Mouse (Mus musculus): ENCODE results near the gene Acsl1. TPM values are rescaled to one million over a fixed set of nuclear protein-coding genes. Genes with fewer than 3 reads are reported as not detected.

Acsl1 gene
- polyA plus RNA-seq, 1 experiment from 2014 or later = 16.1 TPM

GRCm38 (mm10) chr8:46551029-46551428 is 80.2 kb downstream of the Acsl1 start:
- 53% methylated on average over 4 of the region's 4 CpGs for WGBS
- H3K9me3 ChIP-seq (ENCODE audit: control insufficient read depth, low read length) = no peaks in the 10 kb centered on the region
- no peaks in the 10 kb centered on the region for H3K27me3 ChIP-seq (ENCODE audit: control insufficient read depth, insufficient read depth, low read length)
- peak overlapping the region; percentile 53 for H3K4me2 ChIP-seq (replicated peaks; ENCODE audit: low read depth, low read length)
- H3K4me3 ChIP-seq (ENCODE audit: low read length) = peak overlapping the region; percentile 79
- peaks cover 7% of the 10 kb centered on the region; the same call in 1 of the 2 replicates for H3K36me3 ChIP-seq (ENCODE audit: control insufficient read depth, insufficient read depth, low read length)
- ATAC-seq (ENCODE audit: low FRiP score, low TSS enrichment) = no peak
- peaks cover 10% of the 10 kb centered on the region for H3K4me1 ChIP-seq (ENCODE audit: control insufficient read depth, insufficient read depth, low read length)
- no peak overlapping the region for H3K27ac ChIP-seq (ENCODE audit: low read depth, low read length)
- H3K9ac ChIP-seq (ENCODE audit: low read depth, low read length) = no peak overlapping the region

- Histone ChIP-seq H3K9ac (ENCODE audit: low read depth, low read length) (peak within 1 kb of the TSS; percentile 65), H3K9me3 (ENCODE audit: control insufficient read depth, low read length) (no peaks in the 10 kb centered on the region), H3K4me1 (ENCODE audit: control insufficient read depth, insufficient read depth, low read length) (peaks cover 10% of the 10 kb centered on the region), H3K4me2 (replicated peaks; ENCODE audit: low read depth, low read length) (peak within 1 kb of the TSS; percentile 84), H3K4me3 (ENCODE audit: low read length) (peak within 1 kb of the TSS; percentile 79), H3K27me3 (ENCODE audit: control insufficient read depth, insufficient read depth, low read length) (no peaks in the 10 kb centered on the region), H3K36me3 (ENCODE audit: control insufficient read depth, insufficient read depth, low read length) (peaks cover 8% of the 10 kb centered on the region; the same call in 1 of the 2 replicates), H3K27ac (ENCODE audit: low read depth, low read length) (peak within 1 kb of the TSS; percentile 59; the same call in 1 of the 2 replicates)
- peak; percentile 99 for ATAC-seq (ENCODE audit: low FRiP score, low TSS enrichment)
- WGBS = under 1% methylated on average over 50 of the region's 50 CpGs
Measured at GRCm38 (mm10) chr8:46551615-46552440, 81.0 kb downstream of the Acsl1 start, which contains the start of gene Cenpu. Gene Cenpu (plus strand): TSS chr8:46552028.

GRCm38 (mm10) chr8:46552441-46552765 is 81.6 kb downstream of the Acsl1 start:
- peak overlapping the region; percentile 84 for H3K4me2 ChIP-seq (replicated peaks; ENCODE audit: low read depth, low read length)
- ATAC-seq (ENCODE audit: low FRiP score, low TSS enrichment) = no peak
- no peaks in the 10 kb centered on the region for H3K27me3 ChIP-seq (ENCODE audit: control insufficient read depth, insufficient read depth, low read length)
- WGBS = 4% methylated on average over 10 of the region's 10 CpGs
- peak overlapping the region; percentile 79 for H3K4me3 ChIP-seq (ENCODE audit: low read length)
- peaks cover 10% of the 10 kb centered on the region for H3K4me1 ChIP-seq (ENCODE audit: control insufficient read depth, insufficient read depth, low read length)
- peak overlapping the region; percentile 65 for H3K9ac ChIP-seq (ENCODE audit: low read depth, low read length)
- peaks cover 8% of the 10 kb centered on the region; the same call in 1 of the 2 replicates for H3K36me3 ChIP-seq (ENCODE audit: control insufficient read depth, insufficient read depth, low read length)
- no peaks in the 10 kb centered on the region for H3K9me3 ChIP-seq (ENCODE audit: control insufficient read depth, low read length)
- no peak overlapping the region for H3K27ac ChIP-seq (ENCODE audit: low read depth, low read length)

- H3K27me3 ChIP-seq (ENCODE audit: control insufficient read depth, insufficient read depth, low read length) = no peaks in the 10 kb centered on the region
- WGBS = 82% methylated on average over 6 of the region's 6 CpGs
- no peaks in the 10 kb centered on the region for H3K4me1 ChIP-seq (ENCODE audit: control insufficient read depth, insufficient read depth, low read length)
- H3K4me2 ChIP-seq (replicated peaks; ENCODE audit: low read depth, low read length) = no peak overlapping the region
- no peaks in the 10 kb centered on the region for H3K9me3 ChIP-seq (ENCODE audit: control insufficient read depth, low read length)
- no peak overlapping the region for H3K9ac ChIP-seq (ENCODE audit: low read depth, low read length)
- no peak overlapping the region for H3K4me3 ChIP-seq (ENCODE audit: low read length)
- ATAC-seq (ENCODE audit: low FRiP score, low TSS enrichment) = no peak
- peaks cover 27% of the 10 kb centered on the region; the same call in 1 of the 2 replicates for H3K36me3 ChIP-seq (ENCODE audit: control insufficient read depth, insufficient read depth, low read length)
- H3K27ac ChIP-seq (ENCODE audit: low read depth, low read length) = no peak overlapping the region
Measured at GRCm38 (mm10) chr8:46559428-46559827, 88.6 kb downstream of the Acsl1 start.

GRCm38 (mm10) chr8:46562333-46562732 is 91.5 kb downstream of the Acsl1 start:
- H3K4me1 ChIP-seq (ENCODE audit: control insufficient read depth, insufficient read depth, low read length) = no peaks in the 10 kb centered on the region
- H3K9ac ChIP-seq (ENCODE audit: low read depth, low read length) = no peak overlapping the region
- peaks cover 20% of the 10 kb centered on the region; the same call in 1 of the 2 replicates for H3K36me3 ChIP-seq (ENCODE audit: control insufficient read depth, insufficient read depth, low read length)
- ATAC-seq (ENCODE audit: low FRiP score, low TSS enrichment) = no peak
- H3K27me3 ChIP-seq (ENCODE audit: control insufficient read depth, insufficient read depth, low read length) = no peaks in the 10 kb centered on the region
- H3K4me3 ChIP-seq (ENCODE audit: low read length) = no peak overlapping the region
- WGBS = 86% methylated on average over 16 of the region's 16 CpGs
- H3K27ac ChIP-seq (ENCODE audit: low read depth, low read length) = no peak overlapping the region
- H3K4me2 ChIP-seq (replicated peaks; ENCODE audit: low read depth, low read length) = no peak overlapping the region
- H3K9me3 ChIP-seq (ENCODE audit: control insufficient read depth, low read length) = no peaks in the 10 kb centered on the region

GRCm38 (mm10) chr8:46566914-46567529 is 96.2 kb downstream of the Acsl1 start:
- Histone ChIP-seq H3K9me3 (ENCODE audit: control insufficient read depth, low read length) (no peaks in the 10 kb centered on the region), H3K9ac (ENCODE audit: low read depth, low read length) (no peak overlapping the region), H3K27ac (ENCODE audit: low read depth, low read length) (no peak overlapping the region), H3K4me2 (replicated peaks; ENCODE audit: low read depth, low read length) (no peak overlapping the region), H3K36me3 (ENCODE audit: control insufficient read depth, insufficient read depth, low read length) (peaks cover 8% of the 10 kb centered on the region; the same call in 1 of the 2 replicates), H3K27me3 (ENCODE audit: control insufficient read depth, insufficient read depth, low read length) (no peaks in the 10 kb centered on the region), H3K4me1 (ENCODE audit: control insufficient read depth, insufficient read depth, low read length) (no peaks in the 10 kb centered on the region), H3K4me3 (ENCODE audit: low read length) (no peak overlapping the region)
- no peak for ATAC-seq (ENCODE audit: low FRiP score, low TSS enrichment)
- 80% methylated on average over 7 of the region's 7 CpGs for WGBS

GRCm38 (mm10) chr8:46567946-46568345 is 97.1 kb downstream of the Acsl1 start:
- ATAC-seq (ENCODE audit: low FRiP score, low TSS enrichment) = no peak
- Histone ChIP-seq H3K9me3 (ENCODE audit: control insufficient read depth, low read length) (no peaks in the 10 kb centered on the region), H3K4me3 (ENCODE audit: low read length) (no peak overlapping the region), H3K27ac (ENCODE audit: low read depth, low read length) (no peak overlapping the region), H3K9ac (ENCODE audit: low read depth, low read length) (no peak overlapping the region), H3K27me3 (ENCODE audit: control insufficient read depth, insufficient read depth, low read length) (no peaks in the 10 kb centered on the region), H3K36me3 (ENCODE audit: control insufficient read depth, insufficient read depth, low read length) (peaks cover 9% of the 10 kb centered on the region; the same call in 1 of the 2 replicates), H3K4me1 (ENCODE audit: control insufficient read depth, insufficient read depth, low read length) (no peaks in the 10 kb centered on the region), H3K4me2 (replicated peaks; ENCODE audit: low read depth, low read length) (no peak overlapping the region)
- WGBS = 81% methylated on average over 8 of the region's 8 CpGs

GRCm38 (mm10) chr8:46568942-46569341 is 98.1 kb downstream of the Acsl1 start:
- Histone ChIP-seq H3K36me3 (ENCODE audit: control insufficient read depth, insufficient read depth, low read length) (peaks cover 15% of the 10 kb centered on the region), H3K27ac (ENCODE audit: low read depth, low read length) (no peak overlapping the region), H3K4me3 (ENCODE audit: low read length) (no peak overlapping the region), H3K9me3 (ENCODE audit: control insufficient read depth, low read length) (no peaks in the 10 kb centered on the region), H3K27me3 (ENCODE audit: control insufficient read depth, insufficient read depth, low read length) (no peaks in the 10 kb centered on the region), H3K4me2 (replicated peaks; ENCODE audit: low read depth, low read length) (no peak overlapping the region), H3K4me1 (ENCODE audit: control insufficient read depth, insufficient read depth, low read length) (no peaks in the 10 kb centered on the region), H3K9ac (ENCODE audit: low read depth, low read length) (no peak overlapping the region)
- 84% methylated on average over 2 of the region's 2 CpGs for WGBS
- ATAC-seq (ENCODE audit: low FRiP score, low TSS enrichment) = no peak
